Mouse (Mus musculus) heart, postnatal 0 days (tissue): Measurements from ENCODE around the gene Aldh9a1.

Experiments used
- CTCF ChIP-seq: IDR thresholded peaks from 2 replicates; pipeline ENCODE4 v1.5.1; 2016; ENCODE audit warnings: antibody characterized with exemption, control low read depth, low read depth
- EP300 ChIP-seq: IDR thresholded peaks from 2 replicates; pipeline ENCODE4 v1.6.1; 2016; ENCODE audit warnings: antibody characterized with exemption, low read depth

GRCm38 (mm10) chr1:167349815-167350596 is at the start of gene Aldh9a1:
- TF ChIP-seq CTCF = no peak
- no peak for TF ChIP-seq EP300
